ENCODE assay signal across 15 mouse cellular contexts in the genomic region with DNA sequence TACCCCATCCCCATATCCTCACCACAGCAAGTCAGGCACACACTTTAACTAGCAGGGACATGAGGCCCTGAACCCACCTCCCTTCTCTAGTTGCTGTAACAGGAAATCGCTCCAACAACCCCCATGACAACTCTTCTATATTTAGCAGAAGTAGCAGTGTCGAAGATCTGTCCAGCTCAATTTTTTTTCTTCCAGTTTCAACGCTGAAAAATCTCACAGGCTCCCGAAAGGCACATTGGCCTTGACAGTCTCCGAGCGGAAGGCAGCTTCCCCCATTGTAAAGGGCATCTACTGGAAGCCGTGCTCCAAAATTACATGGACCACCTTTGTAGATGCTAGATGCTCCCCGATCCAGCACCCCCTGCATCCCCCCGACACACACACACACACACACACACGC.
A peak's percentile ranks its signal among the peaks of the same experiment; 100 is the strongest.
DNase-seq lines count a peak whose midpoint lies in the region; ATAC-seq and TF ChIP-seq lines count a peak whose summit lies in the region.
"Had no signal": no experiment of that assay in that cellular context is flagged by ENCODE, and none has a peak within 500 bp of the region (broad histone marks: within the 10 kb centered on the region; RNA-seq: fewer than 3 reads in every experiment).

No protein-coding gene starts in this region.

- peak overlapping the region; percentile 46 for H3K4me2 ChIP-seq in heart, embryonic 12.5 days
- H3K4me2 ChIP-seq: hindbrain, embryonic 14.5 days; liver, embryonic 13.5 days had no signal

- DNase-seq in heart, adult 2 months: no peak
- no peak for DNase-seq in heart, postnatal 36 days
- DNase-seq in lung, postnatal 10 days: peak; percentile 38
- no peak for DNase-seq in lung, adult 2 months
- DNase-seq in limb, embryonic 10.5 days (ENCODE audit: low spot score): no peak
- DNase-seq in left cerebral cortex, adult 8-10 months (ENCODE audit: low spot score in 2 of 2): no peak
- DNase-seq: cerebellum, adult 18-20 months; left cerebral cortex, postnatal 4 days; liver, embryonic 13.5 days; right cerebral cortex, adult 18-20 months had no signal

- no peaks in the 10 kb centered on the region for H3K9me3 ChIP-seq in heart, embryonic 12.5 days (replicated peaks)
- H3K9me3 ChIP-seq in limb, embryonic 10.5 days (replicated peaks): no peaks in the 10 kb centered on the region
- H3K9me3 ChIP-seq: liver, embryonic 13.5 days had no signal

- TF ChIP-seq POLR2A in heart, adult 2 months (IDR thresholded peaks at IDR 0.05; ENCODE audit: insufficient read depth, low read depth, low read length): no peak
- no peak for TF ChIP-seq POLR2A in lung, adult 2 months (IDR thresholded peaks at IDR 0.05; ENCODE audit: borderline replicate concordance, extremely low read depth, low read depth, low read length)

- H3K9ac ChIP-seq in heart, adult 2 months (ENCODE audit: low read depth, low read length): peak overlapping the region; percentile 10; the same call in 1 of the 2 replicates
- no peak overlapping the region for H3K9ac ChIP-seq in heart, embryonic 12.5 days
- H3K9ac ChIP-seq: hindbrain, embryonic 14.5 days; liver, embryonic 13.5 days had no signal

- H3K4me3 ChIP-seq in heart, adult 2 months: no peak overlapping the region
- no peak overlapping the region for H3K4me3 ChIP-seq in lung, adult 2 months (replicated peaks; ENCODE audit: extremely low read depth, low read depth, low read length)
- H3K4me3 ChIP-seq in heart, embryonic 12.5 days: no peak overlapping the region
- H3K4me3 ChIP-seq in limb, embryonic 10.5 days: no peak overlapping the region
- H3K4me3 ChIP-seq: liver, embryonic 13.5 days; myocyte had no signal

- no peaks in the 10 kb centered on the region for H3K79me2 ChIP-seq in heart, adult 2 months (replicated peaks; ENCODE audit: control insufficient read depth, insufficient read depth, low read length)

- no peak for TF ChIP-seq EP300 in heart, adult 2 months (IDR thresholded peaks at IDR 0.05; ENCODE audit: insufficient read depth, low read depth, low read length)

- H3K27ac ChIP-seq in heart, adult 2 months: no peak overlapping the region
- H3K27ac ChIP-seq in heart, embryonic 12.5 days (ENCODE audit: poor library complexity, severe bottlenecking): peak overlapping the region; percentile 61; the same call in 1 of the 2 replicates
- H3K27ac ChIP-seq in limb, embryonic 10.5 days: no peak overlapping the region
- H3K27ac ChIP-seq: hindbrain, embryonic 14.5 days; liver, embryonic 13.5 days had no signal

- no peak for TF ChIP-seq CTCF in heart, adult 2 months (IDR thresholded peaks at IDR 0.05)
- TF ChIP-seq CTCF in lung, adult 2 months (IDR thresholded peaks at IDR 0.05; ENCODE audit: insufficient read depth, low read length): no peak

- H3K36me3 ChIP-seq in heart, adult 2 months (ENCODE audit: control insufficient read depth, insufficient read depth, low read length): no peaks in the 10 kb centered on the region
- H3K36me3 ChIP-seq in heart, embryonic 12.5 days: no peaks in the 10 kb centered on the region
- no peaks in the 10 kb centered on the region for H3K36me3 ChIP-seq in limb, embryonic 10.5 days
- H3K36me3 ChIP-seq: liver, embryonic 13.5 days had no signal

- H3K4me1 ChIP-seq in heart, adult 2 months (ENCODE audit: control insufficient read depth, insufficient read depth, low read length): peaks cover 6% of the 10 kb centered on the region
- H3K4me1 ChIP-seq in lung, adult 2 months (ENCODE audit: control insufficient read depth, insufficient read depth, low read length): peaks cover 3% of the 10 kb centered on the region; the same call in 1 of the 2 replicates
- peaks cover 26% of the 10 kb centered on the region for H3K4me1 ChIP-seq in heart, embryonic 12.5 days (replicated peaks)
- H3K4me1 ChIP-seq in limb, embryonic 10.5 days: peaks cover 16% of the 10 kb centered on the region
- H3K4me1 ChIP-seq: liver, embryonic 13.5 days had no signal

- ATAC-seq in heart, embryonic 12.5 days (ENCODE audit: insufficient number of reproducible peaks, low FRiP score): no peak
- ATAC-seq: forebrain, embryonic 14.5 days; intestine, postnatal 0 days had no signal

- H3K27me3 ChIP-seq in heart, adult 2 months (ENCODE audit: control insufficient read depth, insufficient read depth, low read length): peaks cover 1% of the 10 kb centered on the region; the same call in 1 of the 2 replicates
- no peaks in the 10 kb centered on the region for H3K27me3 ChIP-seq in heart, embryonic 12.5 days (replicated peaks)
- peaks cover 12% of the 10 kb centered on the region; the same call in 1 of the 2 replicates for H3K27me3 ChIP-seq in limb, embryonic 10.5 days (ENCODE audit: low read depth, poor library complexity, severe bottlenecking)
- H3K27me3 ChIP-seq: liver, embryonic 13.5 days had no signal

- 28% methylated on average over 10 of the region's 10 CpGs for WGBS in heart, adult 2 months
- 49% methylated on average over 10 of the region's 10 CpGs for WGBS in lung, adult 2 months
- 36% methylated on average over 10 of the region's 10 CpGs for WGBS in heart, embryonic 12.5 days
- 83% methylated on average over 10 of the region's 10 CpGs for WGBS in limb, embryonic 10.5 days

- intact Hi-C loops in heart, adult 2 months (cut with DNase I): no loop called here
- intact Hi-C loops in heart, postnatal 36 days (cut with DNase I): no loop called here
